Mouse (Mus musculus) neural tube, embryonic 12.5 days (tissue): ENCODE results near the gene Ttyh2. TPM values are rescaled to one million over a fixed set of nuclear protein-coding genes. Genes with fewer than 3 reads are reported as not detected.
A peak's percentile ranks its signal among the peaks of the same experiment; 100 is the strongest.

Experiments used
- ATAC-seq: fragments of 200-750 bp; cut with Nextera tagmentation; 2 replicates; pipeline ENCODE4 v1.8.0; 2017; ENCODE audit warnings: low read depth, mild to moderate bottlenecking, moderate TSS enrichment, moderate library complexity; ENCODE audit not compliant: low FRiP score
- H3K27ac ChIP-seq: fragments of 300-500 bp; sonication (generic); 2 replicates; pipeline ENCODE4 v1.5.1; 2016
- H3K27me3 ChIP-seq: fragments of 300-500 bp; sonication (generic); replicated peaks from 2 replicates; pipeline ENCODE4 v1.6.1; 2016; ENCODE audit warnings: mild to moderate bottlenecking
- H3K36me3 ChIP-seq: fragments of 300-500 bp; sonication (generic); 2 replicates; pipeline ENCODE4 v1.6.1; 2016; ENCODE audit warnings: mild to moderate bottlenecking
- H3K4me1 ChIP-seq: fragments of 300-500 bp; sonication (generic); 2 replicates; pipeline ENCODE4 v1.6.1; 2016
- H3K4me2 ChIP-seq: fragments of 300-500 bp; sonication (generic); replicated peaks from 2 replicates; pipeline ENCODE4 v1.6.1; 2016; ENCODE audit warnings: mild to moderate bottlenecking
- H3K4me3 ChIP-seq: fragments of 300-500 bp; sonication (generic); 2 replicates; pipeline ENCODE4 v1.5.1; 2016
- H3K9ac ChIP-seq: fragments of 300-500 bp; sonication (generic); 2 replicates; pipeline ENCODE4 v1.6.1; 2016; ENCODE audit warnings: mild to moderate bottlenecking
- H3K9me3 ChIP-seq: fragments of 300-500 bp; sonication (generic); 2 replicates; pipeline ENCODE4 v1.6.1; 2016; ENCODE audit warnings: mild to moderate bottlenecking
- WGBS: fragments of 180-500 bp; shearing (Covaris S2); methylation state at CpG from one replicate; pipeline ENCODE4 v1.1.7; 2016; 5-methylcytosine and 5-hydroxymethylcytosine counted together
- polyA plus RNA-seq: library from polyadenylated mRNA; unstranded; fragments of >200 nt; fragmentation: Nextera tagmentation; extraction: Ambion mirVana; gene quantifications from 2 replicates; pipeline ENCODE4 v1.2.1, GENCODE M21; 2016

Gene Ttyh2
- polyA plus RNA-seq, 1 experiment from 2014 or later = 21.6 TPM

DNA sequence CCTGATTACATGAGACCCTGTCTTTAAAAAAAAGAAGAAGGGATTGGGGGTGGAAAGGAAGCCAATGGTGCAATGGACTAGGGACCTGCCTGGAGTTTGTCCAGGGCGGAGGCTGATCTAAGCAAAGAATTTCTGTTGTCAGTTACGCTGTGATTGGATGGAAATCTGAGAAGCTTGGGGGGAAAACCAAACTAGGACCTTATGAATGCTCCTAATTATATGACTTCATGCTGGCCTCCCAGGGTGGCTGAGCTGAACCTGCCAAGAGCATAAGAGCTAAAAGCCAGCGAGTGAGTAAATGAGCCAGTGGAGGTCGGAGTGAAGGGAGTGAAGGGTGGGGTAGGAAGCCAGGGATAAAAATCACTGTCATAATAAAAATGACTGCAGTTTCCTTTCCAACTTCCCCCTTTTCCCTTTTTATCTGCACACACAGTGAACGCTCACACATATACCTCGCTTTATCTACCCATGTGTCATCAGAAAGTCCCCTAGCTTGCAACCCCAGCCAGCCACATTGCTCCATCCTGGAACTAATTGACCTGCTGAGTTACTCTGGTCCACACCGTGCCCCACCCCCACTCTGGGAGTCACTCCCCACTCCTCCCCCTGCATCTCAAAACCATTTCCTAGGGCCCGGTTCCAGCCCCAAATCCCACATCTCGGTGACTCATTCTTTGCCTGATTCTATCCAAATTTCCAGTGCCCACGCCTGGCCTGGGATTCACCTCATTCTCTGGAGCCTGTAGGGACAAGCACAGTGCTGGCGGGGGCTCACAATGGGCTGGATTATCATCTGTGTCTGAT lies 49.8 kb downstream of the Ttyh2 start:
- WGBS = 71% methylated on average over 11 of the region's 11 CpGs
- H3K4me1 ChIP-seq = peaks cover 19% of the 10 kb centered on the region
- H3K4me3 ChIP-seq = no peak overlapping the region
- no peak overlapping the region for H3K9ac ChIP-seq
- no peaks in the 10 kb centered on the region for H3K9me3 ChIP-seq
- no peak overlapping the region for H3K27ac ChIP-seq
- H3K27me3 ChIP-seq = no peaks in the 10 kb centered on the region
- ATAC-seq = no peak
- no peaks in the 10 kb centered on the region for H3K36me3 ChIP-seq
- no peak overlapping the region for H3K4me2 ChIP-seq

DNA sequence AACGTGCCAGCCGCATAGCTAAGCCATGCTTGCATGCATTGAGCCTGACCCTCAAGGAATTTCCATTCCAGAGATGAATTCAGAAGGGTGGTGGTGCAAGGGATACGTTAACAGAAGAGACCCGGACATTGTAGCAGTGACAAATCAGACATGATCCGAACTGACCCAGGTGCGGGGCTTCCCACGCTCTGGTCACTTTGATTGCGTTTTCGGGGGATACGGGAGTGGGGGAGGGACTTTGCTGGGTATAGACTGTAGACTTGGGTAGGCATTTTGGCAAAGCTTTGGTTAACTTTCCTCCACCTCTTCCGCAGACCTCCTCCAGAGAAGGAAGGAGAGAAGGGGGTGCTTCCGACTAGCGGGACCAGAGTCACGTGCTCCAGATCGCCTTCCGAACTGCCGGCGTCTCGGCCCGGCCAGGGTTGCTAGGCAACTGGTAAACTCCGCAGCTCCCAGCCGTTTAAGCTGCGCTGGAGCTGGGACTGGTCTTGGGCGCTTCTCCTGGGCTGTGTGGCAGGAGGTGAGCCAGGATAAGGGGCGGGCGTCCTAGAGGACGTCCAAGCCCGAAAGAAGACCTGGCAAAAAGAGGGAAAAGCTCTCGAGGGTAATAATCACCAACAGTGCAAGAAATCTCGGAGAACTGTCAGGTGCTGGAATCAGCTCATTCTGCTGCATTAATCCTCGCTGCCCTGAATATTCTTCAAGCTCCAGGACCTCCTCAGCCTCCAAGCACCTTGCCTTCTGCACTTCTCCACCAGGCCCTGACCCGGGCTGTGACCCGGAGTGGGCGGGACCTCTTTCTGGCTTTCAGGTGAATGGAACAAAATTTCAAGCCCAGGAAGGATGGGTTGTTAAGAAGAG lies 52.0 kb downstream of the Ttyh2 start, which contains the start of gene Dnaic2:
Gene Dnaic2 (plus strand): TSS at position 444 of the 861 bp plus-strand sequence.
- Histone ChIP-seq H3K4me1 (peaks cover 19% of the 10 kb centered on the region), H3K27me3 (no peaks in the 10 kb centered on the region), H3K36me3 (no peaks in the 10 kb centered on the region), H3K4me3 (peak within 1 kb of the TSS; percentile 15; the same call in 1 of the 2 replicates), H3K9ac (no peak within 1 kb of the TSS), H3K9me3 (no peaks in the 10 kb centered on the region), H3K27ac (no peak within 1 kb of the TSS), H3K4me2 (peak within 1 kb of the TSS; percentile 63)
- WGBS = 10% methylated on average over 34 of the region's 34 CpGs
- ATAC-seq = peak; percentile 89

DNA sequence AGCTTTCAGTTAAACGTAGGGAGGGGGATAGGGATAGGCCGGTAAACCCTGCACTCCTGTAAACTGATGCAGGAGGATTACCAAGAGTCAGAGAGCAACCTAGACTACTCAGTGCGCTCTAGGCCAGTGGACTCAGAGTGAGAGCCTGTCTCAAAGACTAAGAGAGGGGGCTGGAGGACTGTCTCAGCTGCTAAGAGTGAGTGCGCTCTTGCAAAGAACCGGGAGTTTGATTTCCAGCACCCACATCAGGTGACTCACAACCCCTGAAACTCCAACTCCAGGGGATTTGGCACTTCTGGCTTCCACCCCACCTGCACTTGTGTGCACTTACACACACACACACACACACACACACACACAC lies 52.6 kb downstream of the Ttyh2 start:
- Histone ChIP-seq H3K27ac (no peak overlapping the region), H3K4me1 (peaks cover 19% of the 10 kb centered on the region), H3K9me3 (no peaks in the 10 kb centered on the region), H3K4me3 (no peak overlapping the region), H3K4me2 (peak overlapping the region; percentile 63), H3K36me3 (no peaks in the 10 kb centered on the region), H3K27me3 (no peaks in the 10 kb centered on the region), H3K9ac (no peak overlapping the region)
- peak; percentile 30; the same call in 1 of the 2 replicates for ATAC-seq
- WGBS = 31% methylated on average over 5 of the region's 5 CpGs

DNA sequence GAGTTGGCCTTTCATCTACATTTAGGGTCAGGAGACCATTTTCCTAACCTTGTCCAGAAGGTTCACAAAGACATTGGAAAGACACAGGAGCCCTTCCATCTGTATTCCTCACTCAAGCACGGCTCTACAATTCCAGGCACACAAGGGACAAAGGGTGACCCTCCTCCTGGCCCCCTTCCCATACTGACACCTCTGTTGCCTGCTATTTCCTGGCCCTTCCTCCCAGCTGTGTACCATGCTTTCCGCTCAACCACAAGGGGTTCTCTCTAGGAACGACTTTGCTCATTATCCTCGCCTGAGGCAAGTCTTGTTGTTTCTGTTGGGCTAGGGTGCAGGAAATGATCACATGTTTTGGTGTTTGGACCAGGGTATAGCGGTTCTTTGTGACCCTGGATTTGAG lies 53.1 kb downstream of the Ttyh2 start:
- Histone ChIP-seq H3K9ac (no peak overlapping the region), H3K27me3 (no peaks in the 10 kb centered on the region), H3K4me2 (no peak overlapping the region), H3K36me3 (no peaks in the 10 kb centered on the region), H3K27ac (no peak overlapping the region), H3K4me1 (peaks cover 19% of the 10 kb centered on the region), H3K4me3 (no peak overlapping the region), H3K9me3 (no peaks in the 10 kb centered on the region)
- no peak for ATAC-seq
- WGBS = 42% methylated on average over 5 of the region's 5 CpGs

DNA sequence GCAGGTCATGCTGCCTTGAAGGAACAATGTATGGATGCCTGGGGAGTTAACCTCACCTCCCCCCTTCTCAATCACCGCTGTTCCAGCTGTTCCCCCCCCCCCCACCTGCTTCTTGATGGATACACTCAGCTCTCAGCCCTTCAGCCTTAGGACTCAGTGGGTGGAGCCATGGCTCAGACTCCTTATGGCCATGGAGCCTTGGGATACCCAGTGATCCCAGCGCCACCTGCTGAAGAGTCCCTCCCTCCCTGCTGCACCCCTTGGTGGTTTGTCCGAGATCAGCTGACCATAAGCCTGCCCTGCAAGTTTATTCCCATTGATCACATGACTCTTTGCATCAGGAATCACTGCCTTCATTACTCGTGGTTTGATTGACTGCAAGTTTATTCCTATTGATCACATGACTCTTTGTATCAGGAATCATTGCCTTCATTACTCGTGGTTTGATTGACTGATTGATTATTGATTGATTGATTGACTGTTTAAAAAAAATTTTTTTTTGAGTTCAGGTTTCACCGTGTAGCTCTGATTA lies 54.7 kb downstream of the Ttyh2 start:
- no peak overlapping the region for H3K4me2 ChIP-seq
- 49% methylated on average over 6 of the region's 6 CpGs for WGBS
- H3K9ac ChIP-seq = no peak overlapping the region
- H3K27me3 ChIP-seq = no peaks in the 10 kb centered on the region
- H3K4me3 ChIP-seq = no peak overlapping the region
- peaks cover 19% of the 10 kb centered on the region for H3K4me1 ChIP-seq
- no peak for ATAC-seq
- H3K36me3 ChIP-seq = no peaks in the 10 kb centered on the region
- no peak overlapping the region for H3K27ac ChIP-seq
- no peaks in the 10 kb centered on the region for H3K9me3 ChIP-seq

DNA sequence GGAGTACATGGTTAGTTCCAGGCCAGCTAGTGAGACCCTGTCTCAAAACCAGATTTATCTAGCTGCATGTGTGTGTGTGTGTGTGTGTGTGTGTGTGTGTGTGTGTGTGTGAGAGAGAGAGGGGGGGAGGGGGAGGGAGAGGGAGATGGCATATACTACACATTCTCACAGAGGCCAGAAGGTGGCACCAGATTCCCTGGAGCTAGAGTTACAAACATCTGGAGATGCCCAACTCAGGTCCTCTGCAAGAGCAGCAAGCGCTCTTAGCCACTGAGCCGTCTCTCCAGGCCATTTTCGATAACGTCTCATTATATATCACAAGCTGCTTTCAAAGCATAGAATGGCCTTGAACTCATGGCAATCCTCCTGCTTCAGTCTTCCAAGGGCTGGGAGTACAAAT lies 56.5 kb downstream of the Ttyh2 start:
- H3K9me3 ChIP-seq = no peaks in the 10 kb centered on the region
- no peak overlapping the region for H3K27ac ChIP-seq
- 96% methylated on average over 4 of the region's 4 CpGs for WGBS
- H3K36me3 ChIP-seq = no peaks in the 10 kb centered on the region
- peaks cover 19% of the 10 kb centered on the region for H3K4me1 ChIP-seq
- no peak overlapping the region for H3K4me2 ChIP-seq
- no peak overlapping the region for H3K9ac ChIP-seq
- no peaks in the 10 kb centered on the region for H3K27me3 ChIP-seq
- no peak for ATAC-seq
- no peak overlapping the region for H3K4me3 ChIP-seq

DNA sequence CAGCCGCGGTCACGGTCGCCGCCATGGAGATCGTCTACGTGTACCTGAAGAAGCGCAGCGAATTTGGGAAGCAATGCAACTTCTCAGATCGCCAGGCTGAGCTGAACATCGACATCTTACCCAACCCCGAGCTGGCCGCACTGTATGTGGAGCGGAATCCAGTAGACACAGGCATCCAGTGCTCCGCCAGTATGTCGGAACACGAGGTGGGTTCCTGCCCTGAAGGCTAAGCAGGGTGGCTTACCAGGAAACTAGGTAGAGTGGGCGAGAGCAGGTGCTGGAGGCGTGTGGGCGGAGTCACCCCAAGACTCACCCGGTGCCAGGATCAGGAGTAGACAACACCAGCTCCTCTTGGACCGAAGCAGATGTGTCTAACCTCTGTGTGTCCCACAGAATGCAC lies 57.7 kb downstream of the Ttyh2 start:
- 82% methylated on average over 22 of the region's 22 CpGs for WGBS
- no peak overlapping the region for H3K4me2 ChIP-seq
- H3K27me3 ChIP-seq = no peaks in the 10 kb centered on the region
- peaks cover 8% of the 10 kb centered on the region for H3K4me1 ChIP-seq
- H3K36me3 ChIP-seq = no peaks in the 10 kb centered on the region
- H3K4me3 ChIP-seq = no peak overlapping the region
- H3K9ac ChIP-seq = no peak overlapping the region
- H3K9me3 ChIP-seq = no peaks in the 10 kb centered on the region
- ATAC-seq = no peak
- no peak overlapping the region for H3K27ac ChIP-seq

DNA sequence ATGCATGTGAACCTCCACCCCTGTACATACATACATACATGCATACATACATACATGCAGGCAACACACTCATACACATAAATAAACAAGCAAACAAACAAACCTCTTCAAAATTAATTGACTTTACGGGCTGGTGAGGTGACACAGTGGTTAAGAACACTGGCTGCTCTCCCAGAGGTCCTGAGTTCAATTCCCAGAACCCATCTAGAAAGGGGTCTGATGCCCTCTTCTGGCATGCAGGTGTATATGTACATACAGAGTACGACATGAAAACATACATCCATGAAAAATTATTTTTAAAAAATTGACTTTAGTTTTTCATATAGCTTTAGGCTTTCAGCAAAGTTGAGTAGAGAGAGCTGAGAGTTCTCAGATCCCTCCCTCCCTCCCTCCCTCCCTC lies 60.9 kb downstream of the Ttyh2 start:
- no peak overlapping the region for H3K4me3 ChIP-seq
- H3K36me3 ChIP-seq = no peaks in the 10 kb centered on the region
- 82% methylated on average over 2 of the region's 2 CpGs for WGBS
- H3K9me3 ChIP-seq = no peaks in the 10 kb centered on the region
- ATAC-seq = no peak
- no peaks in the 10 kb centered on the region for H3K27me3 ChIP-seq
- H3K4me1 ChIP-seq = peaks cover 7% of the 10 kb centered on the region
- H3K27ac ChIP-seq = no peak overlapping the region
- H3K4me2 ChIP-seq = no peak overlapping the region
- H3K9ac ChIP-seq = no peak overlapping the region

DNA sequence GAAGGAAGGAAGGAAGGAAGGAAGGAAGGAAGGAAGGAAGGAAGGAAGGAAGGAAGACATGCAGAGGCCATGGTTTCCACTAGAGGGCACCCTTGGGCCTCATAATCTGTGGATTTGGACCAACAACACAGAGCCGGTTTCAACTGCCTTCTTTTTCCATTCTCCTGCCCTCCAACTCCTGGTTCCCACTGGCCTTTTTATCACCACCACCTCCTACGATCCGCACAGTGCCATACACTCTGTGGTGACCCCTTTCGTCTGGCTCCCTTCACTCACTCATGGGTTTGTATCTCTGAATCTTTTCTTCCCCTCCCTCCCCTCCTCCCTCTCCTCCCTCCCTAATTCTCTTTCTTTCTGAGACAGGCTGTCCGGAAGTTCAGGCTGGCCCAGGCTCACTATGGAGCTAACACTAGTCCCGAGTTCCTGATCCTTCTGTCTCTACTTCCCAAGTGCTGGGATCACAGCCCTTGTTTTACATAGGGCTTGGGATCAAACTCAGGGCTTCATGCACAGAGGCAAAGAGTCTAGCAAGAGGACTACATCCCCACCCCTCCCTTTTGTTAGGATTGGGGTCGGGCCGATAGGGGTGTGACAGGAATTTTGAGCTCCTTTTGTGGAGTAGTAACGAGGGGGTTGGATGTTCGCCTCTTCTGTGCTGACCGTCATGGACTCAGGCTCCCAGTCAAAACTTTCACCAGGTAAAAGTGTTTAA lies 61.8 kb downstream of the Ttyh2 start:
- WGBS = 23% methylated on average over 11 of the region's 11 CpGs
- Histone ChIP-seq H3K9me3 (no peaks in the 10 kb centered on the region), H3K9ac (no peak overlapping the region), H3K36me3 (no peaks in the 10 kb centered on the region), H3K27me3 (no peaks in the 10 kb centered on the region), H3K4me1 (peaks cover 15% of the 10 kb centered on the region), H3K4me2 (0 out of 2 replicates have a peak overlapping the region, but pooled peaks have one; percentile 6), H3K27ac (no peak overlapping the region), H3K4me3 (no peak overlapping the region)
- ATAC-seq = peak; percentile 3; the same call in 1 of the 2 replicates

DNA sequence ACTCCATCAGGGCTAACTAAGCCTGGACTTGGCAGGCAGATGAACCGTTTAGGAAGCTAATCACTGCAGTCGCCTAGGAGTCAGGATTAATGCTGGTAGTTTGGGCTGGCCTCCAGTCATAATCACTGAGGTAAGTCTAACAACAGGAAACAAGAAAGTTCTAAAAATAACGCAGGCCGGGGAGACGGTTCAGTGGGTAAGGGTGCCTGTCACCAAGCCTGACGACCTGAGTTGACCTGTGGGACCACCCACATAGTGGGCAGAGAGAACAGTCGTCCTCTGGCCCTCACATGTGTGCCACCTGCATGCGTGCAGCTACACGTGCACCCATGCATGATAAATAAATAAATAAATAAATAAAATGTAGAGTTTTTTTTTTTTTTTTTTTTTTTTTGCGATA lies 65.4 kb downstream of the Ttyh2 start:
- no peak overlapping the region for H3K9ac ChIP-seq
- no peak overlapping the region for H3K27ac ChIP-seq
- no peak overlapping the region for H3K4me2 ChIP-seq
- peaks cover 18% of the 10 kb centered on the region for H3K4me1 ChIP-seq
- H3K36me3 ChIP-seq = no peaks in the 10 kb centered on the region
- H3K4me3 ChIP-seq = no peak overlapping the region
- H3K27me3 ChIP-seq = no peaks in the 10 kb centered on the region
- H3K9me3 ChIP-seq = no peaks in the 10 kb centered on the region
- no peak for ATAC-seq
- 21% methylated on average over 10 of the region's 10 CpGs for WGBS

DNA sequence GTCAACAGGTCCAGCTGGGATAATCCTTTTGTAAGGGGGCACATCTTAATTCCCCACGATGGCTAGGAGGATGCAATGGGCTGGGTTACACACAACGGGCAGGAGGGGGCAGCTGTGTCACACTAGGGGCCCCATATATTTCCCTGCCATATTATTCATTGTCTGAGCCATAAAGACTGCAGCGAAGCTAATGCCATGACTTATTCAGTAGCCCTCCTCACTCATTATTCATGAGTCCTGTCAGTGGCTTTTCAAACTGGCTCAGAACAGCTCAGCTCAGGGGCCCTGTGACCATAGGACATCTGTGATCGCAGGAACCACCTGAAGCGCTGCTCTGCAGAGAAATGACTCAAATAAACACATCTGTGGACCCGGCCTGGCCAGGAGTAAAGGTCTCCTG lies 66.2 kb downstream of the Ttyh2 start:
- no peaks in the 10 kb centered on the region for H3K36me3 ChIP-seq
- H3K4me1 ChIP-seq = peaks cover 18% of the 10 kb centered on the region
- no peaks in the 10 kb centered on the region for H3K9me3 ChIP-seq
- H3K4me2 ChIP-seq = peak overlapping the region; percentile 24
- no peak overlapping the region for H3K27ac ChIP-seq
- H3K4me3 ChIP-seq = no peak overlapping the region
- 5% methylated on average over 6 of the region's 6 CpGs for WGBS
- no peak overlapping the region for H3K9ac ChIP-seq
- peak; percentile 74 for ATAC-seq
- no peaks in the 10 kb centered on the region for H3K27me3 ChIP-seq

DNA sequence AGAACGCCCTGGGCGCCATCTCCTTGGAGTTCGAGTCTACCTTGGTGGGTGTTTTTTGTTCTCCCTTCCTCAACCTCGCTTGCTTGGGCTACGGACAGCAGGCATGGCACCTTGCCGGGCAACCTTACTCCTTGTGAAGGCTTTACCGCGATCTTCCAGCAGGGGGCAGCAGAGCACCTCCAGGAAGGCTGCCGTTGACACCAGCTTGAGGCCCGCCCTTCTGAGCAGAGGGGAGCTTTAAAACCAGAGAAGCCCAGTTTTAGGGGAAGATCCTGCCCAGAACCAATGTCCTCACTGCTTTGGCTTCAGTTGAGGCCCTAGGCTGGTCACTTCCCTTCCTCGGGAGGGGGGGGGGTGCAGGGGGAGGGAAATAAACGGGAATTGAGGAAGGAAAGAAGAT lies 69.9 kb downstream of the Ttyh2 start:
- Histone ChIP-seq H3K36me3 (no peaks in the 10 kb centered on the region), H3K9ac (no peak overlapping the region), H3K9me3 (no peaks in the 10 kb centered on the region), H3K27me3 (no peaks in the 10 kb centered on the region), H3K4me1 (peaks cover 18% of the 10 kb centered on the region), H3K4me3 (no peak overlapping the region), H3K4me2 (peak overlapping the region; percentile 44), H3K27ac (no peak overlapping the region)
- ATAC-seq = peak; percentile 39; the same call in 1 of the 2 replicates
- WGBS = 0% methylated on average over 12 of the region's 12 CpGs
